Mouse (Mus musculus) lung, postnatal 0 days (tissue): ENCODE data around the gene Cym.

Experiments
- CTCF ChIP-seq: IDR thresholded peaks from 2 replicates; pipeline ENCODE4 v1.5.1; 2016; ENCODE audit warnings: antibody characterized with exemption, mild to moderate bottlenecking
- EP300 ChIP-seq: IDR thresholded peaks from 2 replicates; pipeline ENCODE4 v1.6.1; 2016; ENCODE audit warnings: antibody characterized with exemption, mild to moderate bottlenecking, control low read depth

GRCm38 (mm10) chr3:107182756-107183155, 38.8 kb downstream of the Cym start, which contains the start of gene Kcna10:
- TF ChIP-seq CTCF (no peak), EP300 (no peak)
